Mouse (Mus musculus) layer of hippocampus, adult 2 months (tissue): ENCODE results near the gene Ccdc167. TPM values are rescaled to one million over a fixed set of nuclear protein-coding genes. Genes with fewer than 3 reads are reported as not detected.

ENCODE experiments used
- DNase-seq, 2 experiments: peaks; one replicate each; pipeline ENCODE4 v3.0.0; 2022; ENCODE audit warnings: low spot score in 2 of 2
- H3K27ac ChIP-seq: fragments of 200-600 bp; 2 replicates; pipeline ENCODE4 v1.8.1; 2022
- H3K4me3 ChIP-seq: fragments of 200-600 bp; 2 replicates; pipeline ENCODE4 v1.8.1; 2022; ENCODE audit warnings: mild to moderate bottlenecking
- CTCF ChIP-seq: fragments of 200-600 bp; conservative IDR thresholded peaks from 2 replicates; pipeline ENCODE4 v1.8.1; 2022; ENCODE audit warnings: antibody characterized with exemption, mild to moderate bottlenecking, moderate library complexity
- long read RNA-seq, 2 experiments: library from polyadenylated mRNA; stranded (forward); transcript quantifications; one replicate each; pipeline ENCODE4 v2.0.0; 2021; ENCODE audit warnings: borderline mapping rate in 2 of 2
- total RNA-seq, 2 experiments: library from RNA; stranded (reverse); gene quantifications; 2 replicates each; pipeline ENCODE4 v1.2.3; 2021

The Ccdc167 gene
- 10 to 100 TPM; 26.6 TPM for total RNA-seq
- long read RNA-seq, experiment 1, full-length matches to known transcripts, result 17 of 18 reads
- long read RNA-seq, experiment 1, partial matches to known transcripts, result 0 of 18 reads
- long read RNA-seq, experiment 1, other reads (novel, unspliced or antisense), result 1 of 18 reads
- long read RNA-seq, experiment 2, full-length matches to known transcripts, result 14 of 26 reads
- long read RNA-seq, experiment 2, partial matches to known transcripts, result 1 of 26 reads
- long read RNA-seq, experiment 2, other reads (novel, unspliced or antisense), result 11 of 26 reads

- Histone ChIP-seq H3K27ac (peak within 1 kb of the TSS; percentile 83), H3K4me3 (peak within 1 kb of the TSS; percentile 68)
- peak; percentile 97 for DNase-seq
- TF ChIP-seq CTCF, result no peak
Measured at GRCm38 (mm10) chr17:29716732-29717445, at the start of gene Ccdc167. Gene Ccdc167 (minus strand): TSS chr17:29717044.

GRCm38 (mm10) chr17:29765380-29765779, 48.5 kb upstream of the Ccdc167 start:
- no peak for DNase-seq
- no peak overlapping the region for H3K4me3 ChIP-seq

GRCm38 (mm10) chr17:29762551-29762950, 45.7 kb upstream of the Ccdc167 start:
- DNase-seq, result peak in 1 of 2 experiments; percentile 21
- H3K27ac ChIP-seq, result no peak overlapping the region
- peak; percentile 78 for TF ChIP-seq CTCF
- H3K4me3 ChIP-seq, result no peak overlapping the region

More at GRCm38 (mm10) chr17:29765380-29765779, 48.5 kb upstream of the Ccdc167 start:
- H3K27ac ChIP-seq, result no peak overlapping the region
- TF ChIP-seq CTCF, result no peak

GRCm38 (mm10) chr17:29761938-29762337, 45.1 kb upstream of the Ccdc167 start:
- no peak for DNase-seq
- Histone ChIP-seq H3K27ac (no peak overlapping the region), H3K4me3 (no peak overlapping the region)
- TF ChIP-seq CTCF, result no peak

- no peak for TF ChIP-seq CTCF
- Histone ChIP-seq H3K27ac (no peak overlapping the region; the same call in 1 of the 2 replicates), H3K4me3 (no peak overlapping the region)
- DNase-seq, result no peak
Measured at GRCm38 (mm10) chr17:29760404-29761375, 43.8 kb upstream of the Ccdc167 start.

GRCm38 (mm10) chr17:29759963-29760362, 43.1 kb upstream of the Ccdc167 start:
- DNase-seq, result peak in 1 of 2 experiments; percentile 25
- peak overlapping the region; percentile 14; the same call in 1 of the 2 replicates for H3K4me3 ChIP-seq
- peak; percentile 27 for TF ChIP-seq CTCF
- peak overlapping the region; percentile 40; the same call in 1 of the 2 replicates for H3K27ac ChIP-seq

DNA sequence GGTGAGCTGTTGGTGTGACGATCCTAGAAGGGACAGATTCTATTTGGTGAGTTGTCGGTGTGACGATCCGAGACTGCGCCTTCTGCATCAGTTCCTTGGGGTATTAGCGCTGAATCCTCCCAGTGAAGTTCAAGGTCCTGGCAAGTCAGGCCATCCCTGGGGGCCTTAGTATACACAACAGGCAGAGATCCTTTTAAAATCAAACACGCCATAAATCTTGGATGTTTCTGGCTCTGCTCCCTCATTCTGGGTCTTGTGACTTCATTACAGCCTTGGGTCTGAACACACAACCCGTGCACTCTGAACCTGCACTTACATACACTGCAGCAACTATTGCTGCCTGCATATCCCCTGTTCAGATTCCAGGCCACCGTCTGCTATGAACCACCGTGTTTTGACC, 39.5 kb upstream of the Ccdc167 start:
- Histone ChIP-seq H3K27ac (no peak overlapping the region), H3K4me3 (no peak overlapping the region)
- TF ChIP-seq CTCF, result no peak
- no peak for DNase-seq

DNA sequence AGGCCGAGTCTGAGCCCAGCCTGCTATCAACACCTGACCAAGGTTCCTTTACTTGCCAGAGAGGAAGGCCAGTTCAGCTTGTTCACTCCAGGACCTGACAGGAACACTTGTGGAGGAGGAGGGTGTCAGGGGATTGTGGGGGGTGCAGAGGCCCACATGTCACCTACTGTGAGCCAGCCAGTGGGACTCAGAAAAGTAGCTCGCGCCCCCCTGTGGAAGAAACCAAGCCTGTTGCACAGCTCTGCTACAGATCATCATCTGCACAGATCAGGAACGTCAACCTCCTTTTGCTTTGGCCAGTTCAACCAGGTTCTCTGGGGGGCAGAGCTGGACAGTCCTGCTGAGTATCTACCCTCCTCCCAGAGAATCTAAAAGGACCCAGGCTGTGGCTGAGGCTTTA, 37.7 kb upstream of the Ccdc167 start:
- DNase-seq, result no peak
- H3K27ac ChIP-seq, result no peak overlapping the region
- peak; percentile 51 for TF ChIP-seq CTCF
- no peak overlapping the region for H3K4me3 ChIP-seq

DNA sequence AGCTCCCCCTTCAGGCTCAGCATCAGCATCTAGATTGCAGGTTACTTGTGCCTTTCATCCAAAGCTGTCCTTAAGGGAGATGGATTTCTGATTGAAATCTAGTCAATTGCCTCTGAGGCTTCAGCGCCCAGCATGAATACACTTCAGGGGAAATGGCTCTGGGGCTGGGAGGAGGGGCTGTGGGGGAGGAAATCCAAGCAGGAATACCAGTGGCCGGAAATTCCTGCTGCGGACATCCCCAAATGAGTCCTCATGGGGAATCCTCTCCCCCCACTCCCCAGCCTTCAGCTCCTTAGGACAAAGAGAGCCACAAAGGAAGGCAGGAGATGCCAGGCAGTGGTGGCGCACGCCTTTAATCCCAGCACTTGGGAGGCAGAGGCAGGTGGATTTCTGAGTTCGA, 30.6 kb upstream of the Ccdc167 start:
- Histone ChIP-seq H3K4me3 (no peak overlapping the region), H3K27ac (no peak overlapping the region)
- no peak for DNase-seq
- no peak for TF ChIP-seq CTCF

DNA sequence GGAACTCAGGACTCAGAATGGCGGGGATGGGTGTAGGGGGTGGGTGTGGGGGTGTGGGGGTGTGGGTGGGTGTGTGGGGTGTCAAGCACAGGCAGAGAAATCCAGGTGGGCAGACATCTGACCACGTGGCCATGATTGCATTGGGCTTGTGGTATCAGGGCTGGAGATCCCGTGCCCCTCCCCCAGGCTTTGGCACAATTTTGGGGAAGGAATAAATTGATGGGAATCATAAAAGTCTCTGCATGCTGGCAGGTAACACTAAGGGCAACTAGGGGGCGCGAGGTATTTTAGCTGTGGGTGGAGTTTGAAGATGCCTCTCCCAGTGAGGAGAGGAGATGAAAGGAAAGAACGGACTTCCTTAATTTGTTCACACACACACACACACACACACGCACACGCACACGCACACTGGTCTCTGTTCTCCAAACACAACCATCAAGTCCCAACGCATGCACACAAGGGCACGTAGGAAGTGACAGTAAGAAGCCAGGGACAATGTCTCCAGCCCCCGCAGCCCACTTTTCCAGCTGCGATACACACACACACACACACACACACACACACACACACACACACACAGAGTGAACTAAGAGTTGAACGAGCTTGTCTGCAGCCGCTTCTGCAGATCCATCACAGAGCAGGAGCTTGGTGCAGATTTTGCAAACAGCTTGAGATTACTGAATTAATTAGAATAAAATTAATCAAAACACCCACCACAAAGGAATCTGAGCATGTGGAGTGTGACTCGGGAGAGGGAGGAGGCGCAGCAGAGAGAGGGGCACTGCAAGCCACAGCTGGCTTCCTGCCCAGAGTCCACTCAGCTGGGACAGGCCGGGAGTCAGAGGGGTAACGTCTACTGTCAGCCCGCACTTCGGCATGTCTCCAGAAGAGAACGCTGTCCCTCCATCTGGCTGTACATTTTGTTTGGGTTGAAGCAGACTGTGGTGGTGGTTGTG, 21.3 kb upstream of the Ccdc167 start:
- H3K4me3 ChIP-seq, result no peak overlapping the region
- peak overlapping the region; percentile 71 for H3K27ac ChIP-seq
- TF ChIP-seq CTCF, result peak; percentile 43
- DNase-seq, result peak; percentile 59 to 74

DNA sequence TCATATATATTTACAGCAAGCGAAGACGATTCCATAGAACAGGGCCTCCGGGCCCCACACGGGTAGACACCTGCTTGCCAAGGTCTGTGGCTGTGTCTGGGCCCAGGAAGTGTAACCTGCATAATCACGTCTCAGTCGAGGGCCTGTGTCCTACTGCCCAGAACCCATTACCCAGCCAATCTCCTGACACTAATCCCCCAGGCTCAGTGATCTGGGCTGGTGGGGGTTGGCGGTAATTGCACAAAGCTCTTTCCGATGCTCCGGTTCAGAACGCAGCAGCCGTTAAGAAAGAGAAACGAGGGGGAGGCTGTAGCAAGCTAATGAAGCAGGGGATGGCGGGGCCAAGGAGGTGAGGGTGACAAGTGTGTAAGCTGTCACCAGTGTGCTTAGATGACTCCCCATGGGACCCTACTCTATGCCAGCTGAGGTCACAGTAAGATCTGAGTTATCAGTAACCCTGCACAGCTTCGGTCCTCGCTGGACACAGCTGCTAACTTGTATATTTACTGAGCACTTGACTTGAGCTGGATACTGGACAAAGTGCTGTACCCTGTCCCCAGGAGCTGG, 19.7 kb upstream of the Ccdc167 start:
- no peak overlapping the region for H3K4me3 ChIP-seq
- DNase-seq, result no peak
- TF ChIP-seq CTCF, result no peak
- H3K27ac ChIP-seq, result peak overlapping the region; percentile 48; the same call in 1 of the 2 replicates
